Mouse (Mus musculus) spleen, adult 12 weeks (tissue): Measurements from ENCODE around the gene Gpr137.
"Not testable (repeated sequence)": the region's sequence is repeated elsewhere in the genome, so short reads cannot be mapped to it uniquely, and the experiment has no call there.

Experiments
- DNase-seq: peaks from one replicate; pipeline ENCODE4 v3.0.0; 2022; ENCODE audit warnings: low spot score

Gene Gpr137

DNA sequence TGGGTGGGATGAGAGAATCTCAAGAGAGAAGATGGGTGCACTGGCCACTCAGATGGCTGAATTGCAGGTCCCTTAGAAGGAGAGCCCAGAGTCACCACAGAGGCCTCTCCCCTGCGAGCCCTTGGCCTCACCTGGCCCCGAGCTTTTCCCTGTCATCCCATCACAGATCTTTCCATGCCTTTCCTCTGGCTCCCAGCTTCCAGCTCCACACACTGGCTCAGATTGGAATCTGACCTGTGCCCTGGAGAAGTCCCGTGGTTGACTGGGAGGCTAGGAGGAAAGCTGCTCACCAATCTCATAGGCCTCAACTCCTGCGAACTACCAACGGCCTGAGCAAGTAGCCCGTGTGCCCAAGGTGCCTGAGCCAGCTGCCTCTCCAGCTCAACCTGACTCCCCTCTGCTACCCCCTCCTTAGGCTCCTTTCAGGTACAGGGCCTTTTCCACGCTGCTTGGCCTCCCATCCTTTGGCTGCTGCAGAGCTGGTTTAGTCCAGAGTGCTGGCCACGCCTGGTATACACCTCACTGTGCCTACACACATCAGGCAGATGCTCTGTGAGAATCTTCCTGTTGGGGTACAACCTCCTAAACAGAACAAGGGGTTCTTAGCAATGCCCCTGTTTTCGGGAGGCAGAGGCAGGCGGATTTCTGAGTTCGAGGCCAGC lies 36.7 kb downstream of the Gpr137 start:
- DNase-seq = no peak

DNA sequence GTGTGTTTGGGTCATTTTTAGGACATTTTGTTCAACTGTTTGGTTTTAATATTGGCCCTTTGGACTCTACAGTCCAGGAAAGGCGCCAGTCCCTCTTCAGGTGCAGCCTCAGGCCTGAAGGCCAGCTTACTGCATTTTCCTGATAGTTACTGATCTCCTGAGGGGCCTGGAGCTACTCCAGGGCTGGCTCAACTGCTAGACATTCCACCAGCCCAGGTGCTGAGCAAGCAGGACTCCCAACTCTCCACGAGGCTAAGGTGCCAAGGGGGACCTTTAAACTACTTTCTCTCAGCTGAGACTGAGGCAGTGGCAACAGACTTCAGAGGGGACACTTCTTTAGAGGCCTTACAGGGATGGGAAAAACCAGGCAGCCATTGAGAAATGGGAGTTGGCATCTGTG lies 37.4 kb downstream of the Gpr137 start:
- DNase-seq = no peak

DNA sequence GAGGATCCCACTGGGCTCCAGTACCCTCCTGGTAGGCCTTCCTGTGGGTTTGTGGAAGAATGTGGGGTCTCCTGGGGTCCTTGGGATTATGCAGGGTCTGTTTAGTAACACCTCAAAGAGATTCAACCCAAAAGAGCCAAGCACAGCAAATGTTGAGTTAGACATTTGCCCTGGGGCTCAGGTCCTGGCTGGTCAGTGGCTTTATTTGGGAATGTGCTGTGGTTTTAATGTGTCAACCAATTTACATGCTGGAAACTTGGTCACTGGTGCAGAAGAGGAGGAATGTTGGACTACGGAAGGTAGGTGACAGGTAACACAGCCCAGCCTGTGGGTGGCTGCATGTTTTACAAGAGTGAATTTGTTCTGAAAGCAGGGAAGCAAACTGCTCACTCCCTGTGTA lies 39.2 kb downstream of the Gpr137 start:
- no peak for DNase-seq

DNA sequence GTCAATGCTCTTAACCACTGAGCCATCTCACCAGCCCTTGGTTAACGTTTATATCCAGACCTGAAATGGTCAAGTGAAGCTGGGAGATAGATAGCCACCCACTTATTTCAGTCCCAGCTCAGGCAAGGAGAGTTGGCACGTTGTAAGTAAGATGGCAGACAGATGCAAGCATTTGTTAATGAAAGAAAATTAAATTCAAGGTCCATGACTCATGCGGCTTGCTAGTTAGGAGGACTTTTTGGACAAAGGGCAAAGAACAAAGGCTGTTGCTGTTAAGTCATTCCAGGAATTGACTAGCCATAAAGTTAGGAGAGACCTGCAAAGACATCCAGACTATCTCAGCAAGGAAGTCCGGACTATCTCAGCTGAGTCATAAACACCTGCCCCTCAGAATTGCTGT lies 42.6 kb downstream of the Gpr137 start:
- DNase-seq = no peak

DNA sequence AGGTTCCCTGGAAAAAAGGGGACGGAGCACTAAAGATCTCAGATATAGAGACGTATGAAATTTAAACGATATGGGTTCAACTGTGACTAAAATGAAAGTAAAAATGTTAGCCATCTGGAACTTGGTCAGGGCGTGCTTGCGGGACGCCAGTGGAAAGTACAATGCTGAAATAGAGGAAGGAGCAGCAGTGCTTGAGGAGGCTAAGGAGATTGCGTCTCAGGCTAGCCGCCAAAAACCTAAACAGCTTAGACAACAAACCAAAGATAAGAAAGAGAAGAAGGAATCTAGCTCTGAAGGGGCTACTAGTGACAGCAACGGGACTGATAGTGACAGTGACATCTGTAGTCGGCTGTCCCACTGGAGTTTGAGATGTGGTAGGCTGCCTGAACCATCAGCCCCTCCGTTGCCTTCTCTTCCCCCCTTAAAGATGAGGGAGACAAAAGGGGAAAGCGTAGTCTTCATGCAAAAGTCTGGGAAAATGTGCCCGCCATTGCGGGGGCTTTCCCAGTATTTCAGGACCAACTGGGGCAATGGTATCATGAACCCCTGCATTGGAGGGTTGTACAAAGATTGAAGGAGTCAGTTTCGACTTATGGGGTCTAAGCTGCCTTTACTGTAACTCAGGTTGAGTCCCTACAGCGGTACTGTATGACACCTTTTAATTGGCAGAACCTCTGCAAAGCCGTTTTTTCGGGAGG lies 46.5 kb downstream of the Gpr137 start:
- not testable (repeated sequence) for DNase-seq

DNA sequence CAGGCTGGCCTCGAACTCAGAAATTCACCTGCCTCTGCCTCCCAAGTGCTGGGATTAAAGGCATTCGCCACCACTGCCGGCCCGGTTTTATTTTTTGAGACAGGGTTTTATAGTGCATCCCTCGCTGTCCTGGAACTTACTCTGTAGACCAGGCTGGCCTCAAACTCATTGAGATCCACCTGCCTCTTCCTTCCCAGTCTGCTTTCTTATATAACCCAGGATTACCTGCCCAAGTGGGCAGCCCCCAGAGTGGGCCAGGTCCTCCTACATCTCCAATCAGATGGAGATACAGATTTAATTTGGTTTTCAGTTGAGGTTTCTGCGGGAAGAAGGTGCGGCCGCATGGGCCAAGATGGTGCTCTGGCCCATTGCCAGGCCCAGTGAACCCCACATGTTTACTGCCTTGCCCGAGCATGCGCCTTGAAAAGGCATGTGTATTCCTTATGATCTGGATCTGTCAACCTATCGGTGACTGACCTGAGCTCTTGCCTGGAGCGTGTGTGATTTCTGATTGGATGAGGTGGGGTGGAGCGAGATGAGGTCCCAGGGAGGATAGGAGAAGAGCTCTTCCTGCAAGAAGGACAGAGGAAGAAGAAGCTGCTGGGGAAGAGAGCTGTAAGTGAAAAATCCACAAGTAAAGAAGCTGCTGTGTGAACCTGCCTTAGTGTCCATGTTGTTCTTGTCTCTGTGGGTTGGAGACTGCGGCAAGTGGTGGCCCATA lies 48.4 kb downstream of the Gpr137 start:
- DNase-seq = no peak

DNA sequence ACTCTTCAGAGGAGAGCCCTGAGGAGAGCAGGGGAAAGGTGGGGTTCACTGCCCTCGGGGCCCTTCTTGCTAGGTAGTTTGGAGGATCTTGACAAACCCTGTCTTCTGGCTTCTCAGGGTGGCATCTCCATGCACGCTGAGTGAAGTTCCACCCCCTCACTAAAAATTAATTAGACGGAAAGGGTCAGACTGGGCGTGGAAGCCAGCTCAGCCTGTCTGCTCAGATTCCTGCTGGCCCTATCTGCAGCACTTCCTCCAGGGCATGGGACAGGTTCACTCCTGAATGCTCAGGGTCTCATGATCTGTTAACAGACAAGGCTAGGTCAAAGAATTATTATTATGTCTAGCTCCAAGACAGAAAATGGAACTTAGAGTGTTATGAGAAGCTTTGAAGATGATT lies 49.8 kb downstream of the Gpr137 start:
- no peak for DNase-seq
